ENCODE assay signal across 8 mouse cellular contexts in the genomic region with DNA sequence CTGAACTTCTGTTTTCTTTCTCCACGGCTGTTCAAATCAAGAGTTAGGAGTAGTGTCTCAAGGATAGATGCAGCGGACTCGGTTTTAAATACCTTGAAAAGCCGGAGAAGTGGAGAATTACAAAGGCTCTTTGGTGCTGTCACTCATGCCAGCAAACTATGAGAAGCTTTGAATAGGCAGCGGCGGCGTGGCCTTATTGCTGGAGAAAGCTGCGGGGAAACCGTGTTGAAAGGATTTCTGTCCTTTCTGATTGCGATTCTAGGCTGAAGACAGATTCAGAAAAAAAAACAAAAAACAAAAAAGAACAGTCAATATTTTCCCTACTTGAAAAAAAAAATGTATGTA. TPM values are rescaled to one million over a fixed set of nuclear protein-coding genes. Genes with fewer than 3 reads are reported as not detected.
DNase-seq lines count a peak whose midpoint lies in the region; ATAC-seq and TF ChIP-seq lines count a peak whose summit lies in the region.

No protein-coding gene starts in this region.

- H3K4me2 ChIP-seq in heart, embryonic 16.5 days (ENCODE audit: low read depth, low read length) = peak overlapping the region; percentile 72
- peak overlapping the region; percentile 71 for H3K4me2 ChIP-seq in hindbrain, embryonic 12.5 days (replicated peaks)

- TF ChIP-seq POLR2A in bone marrow, adult 2 months (IDR thresholded peaks at IDR 0.05; ENCODE audit: borderline replicate concordance, control insufficient read depth, low read depth, low read length) = no peak

- peak overlapping the region; percentile 78 for H3K4me3 ChIP-seq in heart, embryonic 16.5 days (ENCODE audit: low read length)
- H3K4me3 ChIP-seq in bone marrow, adult 2 months (replicated peaks; ENCODE audit: control insufficient read depth, low read depth, low read length) = peak overlapping the region; percentile 96
- peak overlapping the region; percentile 69 for H3K4me3 ChIP-seq in hindbrain, embryonic 12.5 days
- H3K4me3 ChIP-seq in midbrain, embryonic 10.5 days = peak overlapping the region; percentile 73

- TF ChIP-seq CTCF in bone marrow, adult 2 months (IDR thresholded peaks at IDR 0.05; ENCODE audit: control insufficient read depth, insufficient read depth, low read length) = no peak

- ATAC-seq in heart, embryonic 16.5 days (replicated peaks; ENCODE audit: extremely low read depth, insufficient read depth, low FRiP score) = 0 out of 2 replicates have a peak, but pooled peaks have one; percentile 5
- ATAC-seq in hindbrain, embryonic 12.5 days (ENCODE audit: low FRiP score) = peak; percentile 61; the same call in 1 of the 2 replicates

- WGBS in heart, embryonic 16.5 days = under 1% methylated on average over 10 of the region's 10 CpGs
- WGBS in bone marrow, adult 2 months = under 1% methylated on average over 10 of the region's 10 CpGs
- under 1% methylated on average over 10 of the region's 10 CpGs for WGBS in hindbrain, embryonic 12.5 days
- 0% methylated on average over 10 of the region's 10 CpGs for WGBS in midbrain, embryonic 10.5 days

- peaks cover 27% of the 10 kb centered on the region for H3K4me1 ChIP-seq in heart, embryonic 16.5 days (ENCODE audit: control insufficient read depth, insufficient read depth, low read length)
- no peaks in the 10 kb centered on the region; the same call in 1 of the 2 replicates for H3K4me1 ChIP-seq in bone marrow, adult 2 months (ENCODE audit: control insufficient read depth, insufficient read depth, low read length)
- peaks cover 20% of the 10 kb centered on the region for H3K4me1 ChIP-seq in hindbrain, embryonic 12.5 days
- H3K4me1 ChIP-seq in midbrain, embryonic 10.5 days = peaks cover 31% of the 10 kb centered on the region

- peak overlapping the region; percentile 87 for H3K9ac ChIP-seq in heart, embryonic 16.5 days (ENCODE audit: low read length)
- peak overlapping the region; percentile 73; the same call in 1 of the 2 replicates for H3K9ac ChIP-seq in hindbrain, embryonic 12.5 days

- H3K9me3 ChIP-seq in heart, embryonic 16.5 days (replicated peaks; ENCODE audit: control insufficient read depth, low read length) = no peaks in the 10 kb centered on the region
- H3K9me3 ChIP-seq in hindbrain, embryonic 12.5 days (replicated peaks) = no peaks in the 10 kb centered on the region
- no peaks in the 10 kb centered on the region for H3K9me3 ChIP-seq in midbrain, embryonic 10.5 days (replicated peaks)

- H3K36me3 ChIP-seq in heart, embryonic 16.5 days (ENCODE audit: control insufficient read depth, insufficient read depth) = peaks cover 5% of the 10 kb centered on the region; the same call in 1 of the 2 replicates
- peaks cover 7% of the 10 kb centered on the region for H3K36me3 ChIP-seq in hindbrain, embryonic 12.5 days
- peaks cover 22% of the 10 kb centered on the region for H3K36me3 ChIP-seq in midbrain, embryonic 10.5 days

- intact Hi-C loops in left cerebral cortex, postnatal 36 days (cut with DNase I) = no loop called here

- DNase-seq in heart, postnatal 4 days = no peak
- DNase-seq in midbrain, embryonic 10.5 days (ENCODE audit: low spot score) = no peak
- DNase-seq in T-cell, adult 2 months (ENCODE audit: low spot score) = no peak
- DNase-seq in spleen, postnatal 14 days (ENCODE audit: low spot score in 2 of 2) = no peak
- DNase-seq in left cerebral cortex, postnatal 36 days (ENCODE audit: low spot score in 2 of 2) = no peak

- H3K27ac ChIP-seq in heart, embryonic 16.5 days (ENCODE audit: low read length) = peak overlapping the region; percentile 97
- H3K27ac ChIP-seq in bone marrow, adult 2 months (ENCODE audit: control insufficient read depth, insufficient read depth, low read depth, low read length, poor library complexity) = peak overlapping the region; percentile 89; the same call in 1 of the 2 replicates
- peak overlapping the region; percentile 93 for H3K27ac ChIP-seq in hindbrain, embryonic 12.5 days
- peak overlapping the region; percentile 95 for H3K27ac ChIP-seq in midbrain, embryonic 10.5 days (replicated peaks)

- H3K27me3 ChIP-seq in heart, embryonic 16.5 days (ENCODE audit: control insufficient read depth, insufficient read depth, low read length) = no peaks in the 10 kb centered on the region
- H3K27me3 ChIP-seq in hindbrain, embryonic 12.5 days = no peaks in the 10 kb centered on the region
- no peaks in the 10 kb centered on the region for H3K27me3 ChIP-seq in midbrain, embryonic 10.5 days (ENCODE audit: low read depth, poor library complexity, severe bottlenecking)

RNA-seq across cellular contexts. Expression of gene Zfp322a, which starts 0.4 kb away (rescaled TPM):
- polyA plus RNA-seq in heart, embryonic 16.5 days (2015; fragmentation: Nextera tagmentation; extraction: Ambion mirVana) = 36.5 and 37.8 TPM in 2 replicates
- 10 to 100 TPM; 17.6 to 23.5 TPM for total RNA-seq in heart, postnatal 4 days (2021)
- polyA plus RNA-seq in bone marrow, adult 2 months (2011; ENCODE audit: insufficient read depth, insufficient read length, low replicate concordance, missing spikeins) = 4.2 and 6.1 TPM in 2 replicates
- polyA plus RNA-seq in hindbrain, embryonic 12.5 days (2016; fragmentation: Nextera tagmentation; extraction: Ambion mirVana) = 58.9 and 63.2 TPM in 2 replicates
- polyA plus RNA-seq in midbrain, embryonic 10.5 days (2016; fragmentation: Nextera tagmentation; extraction: Ambion mirVana) = 55.6 and 58.6 TPM in 2 replicates
- 10 to 100 TPM; 26.3 to 35.5 TPM for total RNA-seq in left cerebral cortex, postnatal 36 days (2021)

RNA-seq across cellular contexts. Expression of gene Abt1, which starts 54.3 kb away (rescaled TPM):
- 9.2 and 9.4 TPM in 2 replicates for polyA plus RNA-seq in heart, embryonic 16.5 days (2015; fragmentation: Nextera tagmentation; extraction: Ambion mirVana)
- 1 to 10 TPM; 5.0 to 5.6 TPM for total RNA-seq in heart, postnatal 4 days (2021)
- polyA plus RNA-seq in bone marrow, adult 2 months (2011; ENCODE audit: insufficient read depth, insufficient read length, low replicate concordance, missing spikeins) = 8.5 and 10.4 TPM in 2 replicates
- 11.6 and 12.0 TPM in 2 replicates for polyA plus RNA-seq in hindbrain, embryonic 12.5 days (2016; fragmentation: Nextera tagmentation; extraction: Ambion mirVana)
- polyA plus RNA-seq in midbrain, embryonic 10.5 days (2016; fragmentation: Nextera tagmentation; extraction: Ambion mirVana) = 14.3 and 14.7 TPM in 2 replicates
- total RNA-seq in left cerebral cortex, postnatal 36 days (2021) = 1 to 10 TPM; 8.4 to 8.5 TPM
